Mouse (Mus musculus) erythroblast, embryonic 14.5 days (primary cell): ENCODE measurements around the gene Olfr648.

Experiments
- GATA1 ChIP-seq: IDR thresholded peaks from 2 replicates; pipeline ENCODE4 v1.6.1; 2012; ENCODE audit warnings: low read length, inconsistent platforms, mixed read lengths
- TAL1 ChIP-seq: IDR thresholded peaks from 3 replicates; pipeline ENCODE4 v1.6.1; 2012; ENCODE audit warnings: low read length, inconsistent platforms, mixed read lengths

- TF ChIP-seq TAL1 (no peak), GATA1 (no peak)
These were observed 16.6 kb upstream of the Olfr648 start for GRCm38 (mm10) chr7:104199822-104200221.
